8 mouse cellular contexts compared by ENCODE assay signal in the genomic region with DNA sequence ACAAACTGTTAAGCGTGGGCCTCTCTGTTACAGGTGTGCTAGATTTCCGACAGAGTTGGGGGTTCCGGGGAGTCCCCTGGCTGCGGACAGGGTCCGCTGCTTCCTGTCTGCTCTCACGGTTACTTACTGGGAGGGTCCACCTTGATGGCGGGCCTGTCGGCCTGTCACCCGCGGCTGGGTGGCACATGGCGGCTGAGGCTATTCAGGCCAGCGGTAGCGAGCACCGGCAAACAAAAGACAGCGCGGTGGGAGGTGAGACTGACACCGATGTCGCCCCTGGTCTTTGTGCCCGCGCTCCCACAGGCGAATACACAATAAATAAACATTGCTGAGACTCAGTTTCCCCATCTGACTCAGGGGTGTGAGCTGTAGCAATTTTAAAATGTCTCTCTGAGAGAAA. TPM values are rescaled to one million over a fixed set of nuclear protein-coding genes. Genes with fewer than 3 reads are reported as not detected.
DNase-seq lines count a peak whose midpoint lies in the region; ATAC-seq and TF ChIP-seq lines count a peak whose summit lies in the region.

No protein-coding gene starts in this region.

- no peak for TF ChIP-seq POLR2A in lung, adult 2 months (IDR thresholded peaks at IDR 0.05; ENCODE audit: borderline replicate concordance, extremely low read depth, low read depth, low read length)

- peak overlapping the region; percentile 53 for H3K9ac ChIP-seq in heart, embryonic 15.5 days
- H3K9ac ChIP-seq in intestine, embryonic 14.5 days (ENCODE audit: low read length): peak overlapping the region; percentile 18; the same call in 1 of the 2 replicates
- peak overlapping the region; percentile 70 for H3K9ac ChIP-seq in neural tube, embryonic 11.5 days (ENCODE audit: low read length)

- intact Hi-C loops in heart, postnatal 14 days (cut with DNase I): no loop called here

- 14% methylated on average over 21 of the region's 21 CpGs for WGBS in heart, embryonic 15.5 days
- 18% methylated on average over 21 of the region's 21 CpGs for WGBS in intestine, embryonic 14.5 days
- WGBS in neural tube, embryonic 11.5 days: 3% methylated on average over 21 of the region's 21 CpGs
- 16% methylated on average over 21 of the region's 21 CpGs for WGBS in lung, adult 2 months

- H3K27me3 ChIP-seq in heart, embryonic 15.5 days: peaks cover 51% of the 10 kb centered on the region
- peaks cover 32% of the 10 kb centered on the region for H3K27me3 ChIP-seq in intestine, embryonic 14.5 days (replicated peaks; ENCODE audit: control insufficient read depth, insufficient read depth, low read length)
- H3K27me3 ChIP-seq in neural tube, embryonic 11.5 days (ENCODE audit: control insufficient read depth, insufficient read depth, low read length): peaks cover 25% of the 10 kb centered on the region

- H3K4me2 ChIP-seq in heart, embryonic 15.5 days: peak overlapping the region; percentile 90
- peak overlapping the region; percentile 58 for H3K4me2 ChIP-seq in intestine, embryonic 14.5 days (ENCODE audit: low read length)
- peak overlapping the region; percentile 60 for H3K4me2 ChIP-seq in neural tube, embryonic 11.5 days (ENCODE audit: low read depth)

- DNase-seq in heart, postnatal 14 days: no peak
- peak; percentile 66 for DNase-seq in embryo, embryonic 11 days
- DNase-seq in intestine, embryonic 14.5 days (ENCODE audit: low spot score): no peak
- peak; percentile 59 for DNase-seq in neural tube, embryonic 11.5 days (ENCODE audit: low spot score)
- no peak for DNase-seq in gastrocnemius, adult 8-10 months (ENCODE audit: low spot score in 2 of 2)
- DNase-seq in thymus, postnatal 25 days: no peak
- no peak for DNase-seq in lung, adult 2 months

- H3K27ac ChIP-seq in heart, embryonic 15.5 days: no peak overlapping the region
- no peak overlapping the region for H3K27ac ChIP-seq in intestine, embryonic 14.5 days (ENCODE audit: low read depth)
- H3K27ac ChIP-seq in neural tube, embryonic 11.5 days (ENCODE audit: low read depth, low read length): peak overlapping the region; percentile 69

- TF ChIP-seq CTCF in lung, adult 2 months (IDR thresholded peaks at IDR 0.05; ENCODE audit: insufficient read depth, low read length): no peak

- ATAC-seq in heart, embryonic 15.5 days (replicated peaks; ENCODE audit: insufficient number of reproducible peaks, insufficient read depth, low FRiP score, low read depth): no peak
- no peak for ATAC-seq in intestine, embryonic 14.5 days (replicated peaks; ENCODE audit: low FRiP score, low TSS enrichment, low read depth)
- no peak for ATAC-seq in neural tube, embryonic 11.5 days (ENCODE audit: insufficient read depth, low FRiP score, low TSS enrichment)

- H3K36me3 ChIP-seq in heart, embryonic 15.5 days: no peaks in the 10 kb centered on the region
- peaks cover 26% of the 10 kb centered on the region for H3K36me3 ChIP-seq in intestine, embryonic 14.5 days (ENCODE audit: control insufficient read depth, insufficient read depth, low read length)
- H3K36me3 ChIP-seq in neural tube, embryonic 11.5 days (ENCODE audit: control insufficient read depth, insufficient read depth, low read length): peaks cover 2% of the 10 kb centered on the region; the same call in 1 of the 2 replicates

- peak overlapping the region; percentile 51 for H3K4me3 ChIP-seq in heart, embryonic 15.5 days
- peak overlapping the region; percentile 34 for H3K4me3 ChIP-seq in intestine, embryonic 14.5 days (ENCODE audit: low read depth, low read length)
- peak overlapping the region; percentile 41 for H3K4me3 ChIP-seq in neural tube, embryonic 11.5 days (ENCODE audit: low read depth, low read length)
- H3K4me3 ChIP-seq in lung, adult 2 months (replicated peaks; ENCODE audit: extremely low read depth, low read depth, low read length): no peak overlapping the region

- H3K4me1 ChIP-seq in heart, embryonic 15.5 days (replicated peaks): peaks cover 24% of the 10 kb centered on the region
- peaks cover 7% of the 10 kb centered on the region; the same call in 1 of the 2 replicates for H3K4me1 ChIP-seq in intestine, embryonic 14.5 days (replicated peaks; ENCODE audit: control insufficient read depth, insufficient read depth, low read length)
- H3K4me1 ChIP-seq in neural tube, embryonic 11.5 days (ENCODE audit: control insufficient read depth, insufficient read depth, low read length): peaks cover 7% of the 10 kb centered on the region; the same call in 1 of the 2 replicates
- 0 out of 2 replicates have a peak, but pooled peaks cover 2% of the 10 kb centered on the region for H3K4me1 ChIP-seq in lung, adult 2 months (ENCODE audit: control insufficient read depth, insufficient read depth, low read length)

- no peaks in the 10 kb centered on the region for H3K9me3 ChIP-seq in heart, embryonic 15.5 days (replicated peaks)
- H3K9me3 ChIP-seq in intestine, embryonic 14.5 days (ENCODE audit: control insufficient read depth, low read length): no peaks in the 10 kb centered on the region
- H3K9me3 ChIP-seq in neural tube, embryonic 11.5 days (ENCODE audit: control insufficient read depth, low read length): no peaks in the 10 kb centered on the region

RNA-seq across cellular contexts. Expression of gene Efna2, which starts 10.7 kb away (rescaled TPM):
- 8.6 and 9.7 TPM in 2 replicates for polyA plus RNA-seq in heart, embryonic 15.5 days (2015; fragmentation: Nextera tagmentation; extraction: Ambion mirVana)
- total RNA-seq in heart, postnatal 14 days (2021): 1 to 10 TPM; 1.1 to 1.4 TPM
- polyA plus RNA-seq in intestine, embryonic 14.5 days (2014; fragmentation: Nextera tagmentation; extraction: Ambion mirVana): 10.2 and 12.2 TPM in 2 replicates
- polyA plus RNA-seq in neural tube, embryonic 11.5 days (2014; fragmentation: Nextera tagmentation; extraction: Ambion mirVana): 36.2 and 38.9 TPM in 2 replicates
- total RNA-seq in gastrocnemius, adult 8-10 months (2022): under 1 TPM; 0.19 to 0.48 (median 0.36) TPM
- polyA plus RNA-seq in lung, adult 2 months (2012; rRNA removed): 3.6 and 4.7 TPM in 2 replicates

RNA-seq across cellular contexts. Expression of gene 1600002K03Rik, which starts 17.3 kb away (rescaled TPM):
- polyA plus RNA-seq in heart, embryonic 15.5 days (2015; fragmentation: Nextera tagmentation; extraction: Ambion mirVana): 7.7 and 9.1 TPM in 2 replicates
- 1 to 10 TPM; 3.8 to 4.7 TPM for total RNA-seq in heart, postnatal 14 days (2021)
- 15.8 and 16.7 TPM in 2 replicates for polyA plus RNA-seq in intestine, embryonic 14.5 days (2014; fragmentation: Nextera tagmentation; extraction: Ambion mirVana)
- 8.8 and 10.8 TPM in 2 replicates for polyA plus RNA-seq in neural tube, embryonic 11.5 days (2014; fragmentation: Nextera tagmentation; extraction: Ambion mirVana)
- total RNA-seq in gastrocnemius, adult 8-10 months (2022): 1 to 10 TPM; 4.3 to 7.8 (median 6.9) TPM
- 11.2 and 14.0 TPM in 2 replicates for polyA plus RNA-seq in lung, adult 2 months (2012; rRNA removed)

RNA-seq across cellular contexts. Expression of gene Cirbp, which starts 24.2 kb away (rescaled TPM):
- polyA plus RNA-seq in heart, embryonic 15.5 days (2015; fragmentation: Nextera tagmentation; extraction: Ambion mirVana): 86.7 and 90.2 TPM in 2 replicates
- total RNA-seq in heart, postnatal 14 days (2021): 10 to 100 TPM; 40.4 to 64.3 TPM
- 76.4 and 81.6 TPM in 2 replicates for polyA plus RNA-seq in intestine, embryonic 14.5 days (2014; fragmentation: Nextera tagmentation; extraction: Ambion mirVana)
- polyA plus RNA-seq in neural tube, embryonic 11.5 days (2014; fragmentation: Nextera tagmentation; extraction: Ambion mirVana): 84.0 and 85.1 TPM in 2 replicates
- total RNA-seq in gastrocnemius, adult 8-10 months (2022): 10 to 100 TPM; 23.4 to 49.1 (median 31.4) TPM
- polyA plus RNA-seq in lung, adult 2 months (2012; rRNA removed): 162 and 200 TPM in 2 replicates

RNA-seq across cellular contexts. Expression of gene Mum1, which starts 36.2 kb away (rescaled TPM):
- 32.7 and 40.5 TPM in 2 replicates for polyA plus RNA-seq in heart, embryonic 15.5 days (2015; fragmentation: Nextera tagmentation; extraction: Ambion mirVana)
- 10 to 100 TPM; 17.0 to 21.0 TPM for total RNA-seq in heart, postnatal 14 days (2021)
- 61.3 and 66.5 TPM in 2 replicates for polyA plus RNA-seq in intestine, embryonic 14.5 days (2014; fragmentation: Nextera tagmentation; extraction: Ambion mirVana)
- 59.6 and 61.8 TPM in 2 replicates for polyA plus RNA-seq in neural tube, embryonic 11.5 days (2014; fragmentation: Nextera tagmentation; extraction: Ambion mirVana)
- total RNA-seq in gastrocnemius, adult 8-10 months (2022): 10 to 100 TPM; 12.7 to 16.9 (median 15.2) TPM
- polyA plus RNA-seq in lung, adult 2 months (2012; rRNA removed): 39.6 and 42.0 TPM in 2 replicates

RNA-seq across cellular contexts. Expression of gene Midn, which starts 41.9 kb away (rescaled TPM):
- 11.6 and 16.8 TPM in 2 replicates for polyA plus RNA-seq in heart, embryonic 15.5 days (2015; fragmentation: Nextera tagmentation; extraction: Ambion mirVana)
- 100 to 1,000 TPM; 158 to 178 TPM for total RNA-seq in heart, postnatal 14 days (2021)
- 25.5 and 28.9 TPM in 2 replicates for polyA plus RNA-seq in intestine, embryonic 14.5 days (2014; fragmentation: Nextera tagmentation; extraction: Ambion mirVana)
- polyA plus RNA-seq in neural tube, embryonic 11.5 days (2014; fragmentation: Nextera tagmentation; extraction: Ambion mirVana): 70.0 and 78.2 TPM in 2 replicates
- 10 to 100 TPM; 20.8 to 36.0 (median 29.5) TPM for total RNA-seq in gastrocnemius, adult 8-10 months (2022)
- 110 and 150 TPM in 2 replicates for polyA plus RNA-seq in lung, adult 2 months (2012; rRNA removed)

Comparison
In these comparisons a context has a peak if more than half of its experiments do, and no peak if none do; other contexts are left out.
1. H3K9ac ChIP-seq: peak in every context shown above with its lines; median percentile 70 in neural tube, embryonic 11.5 days; 53 in heart, embryonic 15.5 days; 18 in intestine, embryonic 14.5 days.
2. DNase-seq: peak in embryo, embryonic 11 days (single experiment) and neural tube, embryonic 11.5 days (single experiment); none in heart, postnatal 14 days (0 of 2), intestine, embryonic 14.5 days (single experiment), gastrocnemius, adult 8-10 months (0 of 2), thymus, postnatal 25 days (single experiment) and lung, adult 2 months (single experiment).
3. Peak in every context shown above with its lines, with median percentiles within 50 percentile points of each other: H3K4me2 ChIP-seq.